Mouse (Mus musculus) lung, embryonic 16.5 days (tissue): ENCODE measurements around the gene Cyp46a1. TPM values are rescaled to one million over a fixed set of nuclear protein-coding genes. Genes with fewer than 3 reads are reported as not detected.

Experiments
- ATAC-seq: fragments of 200-750 bp; cut with Nextera tagmentation; 2 replicates; pipeline ENCODE4 v1.8.0; 2017; ENCODE audit warnings: low read depth, mild to moderate bottlenecking, moderate library complexity
- H3K27ac ChIP-seq: fragments of 300-500 bp; sonication (generic); 2 replicates; pipeline ENCODE4 v1.5.1; 2014; ENCODE audit warnings: mild to moderate bottlenecking, control low read depth, low read length
- H3K27me3 ChIP-seq: fragments of 300-500 bp; sonication (generic); 2 replicates; pipeline ENCODE4 v1.6.1; 2014; ENCODE audit warnings: low read depth, low read length, mixed read lengths; ENCODE audit not compliant: control insufficient read depth, insufficient read depth
- H3K36me3 ChIP-seq: fragments of 300-500 bp; sonication (generic); 2 replicates; pipeline ENCODE4 v1.6.1; 2014; ENCODE audit warnings: low read length; ENCODE audit not compliant: control insufficient read depth, insufficient read depth
- H3K4me1 ChIP-seq: fragments of 300-500 bp; sonication (generic); replicated peaks from 2 replicates; pipeline ENCODE4 v1.6.1; 2014; ENCODE audit warnings: low read length, mixed read lengths; ENCODE audit not compliant: control insufficient read depth, insufficient read depth
- H3K4me2 ChIP-seq: fragments of 300-500 bp; sonication (generic); 2 replicates; pipeline ENCODE4 v1.6.1; 2014; ENCODE audit warnings: low read depth, low read length, control low read depth
- H3K4me3 ChIP-seq: fragments of 300-500 bp; sonication (generic); 2 replicates; pipeline ENCODE4 v1.5.1; 2014; ENCODE audit warnings: mild to moderate bottlenecking, low read length, control low read depth
- H3K9ac ChIP-seq: fragments of 300-500 bp; sonication (generic); 2 replicates; pipeline ENCODE4 v1.6.1; 2014; ENCODE audit warnings: low read length, control low read depth
- H3K9me3 ChIP-seq: fragments of 300-500 bp; sonication (generic); 2 replicates; pipeline ENCODE4 v1.6.1; 2016; ENCODE audit warnings: low read length; ENCODE audit not compliant: control insufficient read depth
- WGBS: fragments of 180-500 bp; shearing (Covaris S2); extraction: QIAGEN DNeasy Blood & Tissue Kit; methylation state at CpG from one replicate; pipeline ENCODE4 v1.1.7; 2014; 5-methylcytosine and 5-hydroxymethylcytosine counted together
- polyA plus RNA-seq: library from polyadenylated mRNA; unstranded; fragments of >200 nt; fragmentation: Nextera tagmentation; extraction: Ambion mirVana; gene quantifications from 2 replicates; pipeline ENCODE4 v1.2.1, GENCODE M21; 2015

Cyp46a1 gene
- polyA plus RNA-seq, 1 experiment from 2014 or later: 7.4 TPM

DNA sequence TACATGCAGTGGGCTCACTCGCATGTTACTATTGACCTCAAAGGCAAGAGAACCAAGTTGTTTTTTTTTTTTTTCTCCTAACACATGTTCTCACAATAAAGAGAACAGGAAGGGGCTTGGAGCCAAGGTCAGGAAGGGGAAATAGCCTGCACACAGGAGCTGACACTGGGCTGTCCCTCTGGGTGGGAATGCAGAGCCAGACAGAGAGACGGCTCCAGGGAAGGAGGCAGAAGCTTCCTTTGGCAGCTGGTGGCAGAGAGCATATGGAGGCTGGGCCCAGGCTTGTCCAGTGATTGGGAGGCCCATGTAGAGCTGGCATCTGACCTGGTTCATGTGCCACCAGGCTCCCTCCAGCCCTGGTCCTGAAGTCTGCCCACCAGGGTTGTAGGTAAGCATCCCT is 33.7 kb downstream of the Cyp46a1 start:
- Histone ChIP-seq H3K27me3 (no peaks in the 10 kb centered on the region), H3K9me3 (no peaks in the 10 kb centered on the region), H3K4me2 (no peak overlapping the region), H3K9ac (no peak overlapping the region), H3K4me1 (peaks cover 64% of the 10 kb centered on the region), H3K36me3 (no peaks in the 10 kb centered on the region), H3K27ac (peak overlapping the region; percentile 37; the same call in 1 of the 2 replicates), H3K4me3 (no peak overlapping the region)
- 68% methylated on average over 2 of the region's 2 CpGs for WGBS
- ATAC-seq: no peak

GRCm38 (mm10) chr12:108368921-108369320 is 34.7 kb downstream of the Cyp46a1 start:
- peaks cover 63% of the 10 kb centered on the region for H3K4me1 ChIP-seq
- no peak overlapping the region for H3K9ac ChIP-seq
- no peaks in the 10 kb centered on the region for H3K36me3 ChIP-seq
- ATAC-seq: no peak
- H3K27ac ChIP-seq: no peak overlapping the region
- no peaks in the 10 kb centered on the region for H3K9me3 ChIP-seq
- 50% methylated on average over 5 of the region's 5 CpGs for WGBS
- no peaks in the 10 kb centered on the region for H3K27me3 ChIP-seq
- H3K4me2 ChIP-seq: no peak overlapping the region
- H3K4me3 ChIP-seq: no peak overlapping the region

DNA sequence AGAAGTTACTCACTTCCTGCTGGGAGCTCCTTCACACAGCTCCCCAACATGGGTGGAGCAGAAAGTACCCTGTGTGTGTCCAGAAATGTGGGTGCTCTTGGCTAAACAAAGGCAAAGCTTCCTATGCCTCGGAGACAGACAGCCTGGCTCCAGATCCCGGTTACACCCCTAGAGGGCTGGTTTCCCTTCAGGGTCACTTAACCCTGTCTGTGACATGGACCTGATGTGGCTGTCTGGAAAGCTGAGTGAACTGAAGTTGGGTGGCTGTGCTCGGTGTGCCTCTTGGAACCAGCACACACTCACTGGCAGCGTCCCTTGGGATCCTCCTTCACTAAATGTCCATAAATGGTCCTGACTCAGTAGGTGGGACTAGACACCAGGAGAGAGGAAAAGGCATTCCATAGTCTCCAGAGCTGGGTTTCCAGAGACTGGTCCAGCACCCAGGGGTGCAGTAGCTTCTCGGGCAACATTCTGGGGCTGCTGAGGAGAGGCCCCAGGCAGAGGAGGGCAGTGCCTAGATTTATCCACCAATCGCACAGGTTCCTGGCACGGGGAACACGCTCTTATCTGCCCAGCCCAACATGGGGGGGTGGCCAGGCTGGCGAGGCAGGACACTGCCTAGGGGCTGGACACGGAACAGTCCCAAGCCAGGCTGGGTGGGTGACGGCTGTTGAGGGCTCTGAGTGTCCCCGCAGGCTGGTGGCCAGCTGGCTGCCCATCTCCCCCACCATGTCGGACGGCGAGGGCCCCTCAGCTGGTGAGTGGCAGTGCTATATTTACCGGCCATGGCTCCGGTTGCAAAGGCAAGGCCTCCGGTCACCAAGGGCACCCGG is 36.6 kb downstream of the Cyp46a1 start, which contains the start of gene Eml1:
Gene Eml1 (plus strand): TSS at position 362 of the 833 bp plus-strand sequence.
- no peaks in the 10 kb centered on the region for H3K9me3 ChIP-seq
- no peaks in the 10 kb centered on the region for H3K27me3 ChIP-seq
- peak; percentile 84 for ATAC-seq
- H3K4me3 ChIP-seq: peak within 1 kb of the TSS; percentile 38
- H3K4me2 ChIP-seq: peak within 1 kb of the TSS; percentile 51
- H3K9ac ChIP-seq: peak within 1 kb of the TSS; percentile 66
- peaks cover 47% of the 10 kb centered on the region for H3K4me1 ChIP-seq
- 31% methylated on average over 19 of the region's 19 CpGs for WGBS
- H3K27ac ChIP-seq: peak within 1 kb of the TSS; percentile 92
- no peaks in the 10 kb centered on the region for H3K36me3 ChIP-seq

DNA sequence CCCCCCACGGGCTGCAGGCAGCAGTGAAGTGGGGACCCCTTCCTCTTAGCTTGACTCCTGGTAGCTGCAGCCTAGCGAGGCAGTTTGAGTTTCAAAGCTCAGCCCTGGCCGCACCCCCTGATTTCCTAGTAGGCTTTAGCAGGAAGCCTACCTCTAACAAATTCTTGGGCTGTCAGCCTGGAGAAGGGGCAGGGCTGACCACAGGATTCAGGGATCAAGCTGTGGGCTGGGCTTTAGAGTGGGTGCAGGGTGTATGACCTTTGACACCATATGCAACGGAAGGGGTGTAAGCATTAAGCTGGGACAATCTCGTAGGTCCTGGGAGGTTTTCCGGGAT is 37.2 kb downstream of the Cyp46a1 start:
- Histone ChIP-seq H3K4me2 (peak overlapping the region; percentile 51), H3K27me3 (no peaks in the 10 kb centered on the region), H3K9me3 (no peaks in the 10 kb centered on the region), H3K9ac (peak overlapping the region; percentile 66), H3K36me3 (no peaks in the 10 kb centered on the region), H3K27ac (peak overlapping the region; percentile 92), H3K4me1 (peaks cover 41% of the 10 kb centered on the region), H3K4me3 (peak overlapping the region; percentile 38)
- ATAC-seq: peak; percentile 15
- 60% methylated on average over 6 of the region's 6 CpGs for WGBS

GRCm38 (mm10) chr12:108372241-108372640 is 38.1 kb downstream of the Cyp46a1 start:
- Histone ChIP-seq H3K27ac (no peak overlapping the region), H3K4me3 (no peak overlapping the region)

GRCm38 (mm10) chr12:108373611-108374010 is 39.4 kb downstream of the Cyp46a1 start:
- WGBS: 74% methylated on average over 9 of the region's 9 CpGs
- H3K9me3 ChIP-seq: no peaks in the 10 kb centered on the region
- no peak overlapping the region for H3K4me2 ChIP-seq
- H3K9ac ChIP-seq: no peak overlapping the region
- H3K27me3 ChIP-seq: no peaks in the 10 kb centered on the region
- no peak overlapping the region for H3K4me3 ChIP-seq
- no peak for ATAC-seq
- H3K36me3 ChIP-seq: no peaks in the 10 kb centered on the region
- H3K4me1 ChIP-seq: peaks cover 33% of the 10 kb centered on the region
- no peak overlapping the region for H3K27ac ChIP-seq

More at GRCm38 (mm10) chr12:108372241-108372640, 38.1 kb downstream of the Cyp46a1 start:
- no peak for ATAC-seq
- no peaks in the 10 kb centered on the region for H3K36me3 ChIP-seq
- 76% methylated on average over 17 of the region's 17 CpGs for WGBS
- H3K9me3 ChIP-seq: no peaks in the 10 kb centered on the region
- H3K27me3 ChIP-seq: no peaks in the 10 kb centered on the region
- H3K4me2 ChIP-seq: peak overlapping the region; percentile 51
- H3K4me1 ChIP-seq: peaks cover 37% of the 10 kb centered on the region
- no peak overlapping the region for H3K9ac ChIP-seq

DNA sequence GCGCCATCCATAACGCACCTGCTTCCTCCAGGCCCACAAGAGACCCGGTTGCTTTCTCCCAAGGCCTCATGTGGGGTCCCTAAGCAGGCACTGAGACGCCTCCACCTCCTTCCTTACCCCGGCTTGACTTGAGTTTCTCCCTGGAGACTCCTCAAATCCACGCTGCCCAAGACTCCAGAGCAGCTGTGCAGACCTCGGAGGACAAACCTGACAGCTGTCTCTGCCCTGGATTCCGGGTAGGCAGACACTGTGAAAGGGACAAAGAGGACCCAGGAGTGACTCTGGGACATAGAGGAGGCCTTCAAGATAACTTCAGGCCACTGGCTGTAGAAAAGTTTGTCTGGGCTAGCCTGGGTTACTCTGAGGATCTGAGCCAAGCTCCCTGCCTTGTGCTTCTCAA is 40.5 kb downstream of the Cyp46a1 start:
- no peak for ATAC-seq
- WGBS: 86% methylated on average over 8 of the region's 8 CpGs
- no peak overlapping the region for H3K27ac ChIP-seq

GRCm38 (mm10) chr12:108378379-108379133 is 44.4 kb downstream of the Cyp46a1 start:
- Histone ChIP-seq H3K4me2 (no peak overlapping the region), H3K4me3 (no peak overlapping the region), H3K4me1 (no peaks in the 10 kb centered on the region; the same call in 1 of the 2 replicates), H3K9ac (no peak overlapping the region), H3K27ac (no peak overlapping the region), H3K27me3 (no peaks in the 10 kb centered on the region), H3K36me3 (no peaks in the 10 kb centered on the region), H3K9me3 (no peaks in the 10 kb centered on the region)
- 82% methylated on average over 13 of the region's 13 CpGs for WGBS
- no peak for ATAC-seq

More for the DNA sequence above, 40.5 kb downstream of the Cyp46a1 start:
- H3K27me3 ChIP-seq: no peaks in the 10 kb centered on the region
- H3K4me2 ChIP-seq: no peak overlapping the region
- H3K36me3 ChIP-seq: no peaks in the 10 kb centered on the region
- H3K4me1 ChIP-seq: peaks cover 24% of the 10 kb centered on the region
- H3K9ac ChIP-seq: no peak overlapping the region
- H3K9me3 ChIP-seq: no peaks in the 10 kb centered on the region
- no peak overlapping the region for H3K4me3 ChIP-seq
